Mouse (Mus musculus): ENCODE data around the gene Lrrc58. TPM values are rescaled to one million over a fixed set of nuclear protein-coding genes. Genes with fewer than 3 reads are reported as not detected.

The Lrrc58 gene
- total RNA-seq (2015) (33.6 and 38.4 TPM in 2 replicates), total RNA-seq (2017) (23.0 and 27.4 TPM in 2 replicates)

DNA sequence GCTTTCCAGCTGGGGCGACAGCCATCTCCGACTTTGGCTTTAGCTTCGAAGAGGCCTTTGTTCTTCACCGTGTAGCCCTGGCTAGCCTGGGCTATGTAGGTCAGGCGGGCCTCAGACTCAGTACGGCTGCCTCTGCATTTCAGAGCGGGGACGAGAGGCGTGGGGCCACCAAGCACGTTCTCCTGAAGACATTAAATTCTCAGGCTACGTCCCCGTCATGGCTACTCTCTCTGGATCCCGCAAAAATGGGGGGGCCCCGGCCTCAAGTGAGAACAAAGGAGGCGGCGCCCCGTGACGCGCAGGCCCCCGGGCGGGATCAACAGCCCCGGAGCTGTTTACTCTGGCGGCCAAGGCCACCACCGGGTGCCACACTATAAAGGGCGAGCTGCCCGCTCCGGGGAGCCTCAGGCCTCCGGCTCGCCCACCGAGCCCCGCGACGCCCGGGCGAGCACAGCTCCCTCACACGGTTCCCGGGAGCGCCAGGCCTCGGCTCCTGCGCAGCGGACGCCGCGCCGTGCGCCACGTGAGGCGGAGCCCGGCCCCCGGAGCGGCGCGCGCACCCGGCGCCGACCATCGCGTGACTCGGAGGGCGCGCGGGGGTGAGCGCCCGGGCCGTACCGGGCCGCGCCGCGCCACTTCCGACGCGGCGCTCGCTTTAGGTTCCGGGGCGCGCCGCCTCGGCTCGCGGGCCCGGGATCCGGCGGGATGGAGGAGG is at the start of gene Lrrc58:
Gene Lrrc58, plus strand, starts transcription at position 599 of the 715 bp plus-strand sequence.
- ATAC-seq (ENCODE audit: poor library complexity, severe bottlenecking): peak; percentile 71

DNA sequence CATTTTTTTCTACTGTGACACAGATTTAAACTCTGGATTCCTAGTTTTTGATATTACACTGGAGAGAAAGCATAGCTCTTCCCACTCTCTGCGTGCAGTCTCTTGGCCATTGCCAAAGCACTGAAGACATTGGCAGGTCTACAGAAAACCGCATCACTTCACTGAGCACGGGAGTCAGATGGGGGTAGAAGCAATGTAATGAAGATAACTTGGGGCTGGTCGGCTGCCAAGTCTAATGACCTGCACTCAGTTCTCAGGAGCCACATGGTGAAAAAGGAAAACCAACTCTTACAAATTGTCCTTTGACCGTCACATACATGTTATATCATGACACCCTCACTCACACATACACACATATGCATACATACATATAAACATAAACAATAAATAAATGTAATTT is 44.2 kb upstream of the Lrrc58 start:
- no peak for ATAC-seq (ENCODE audit: poor library complexity, severe bottlenecking)

- no peak for ATAC-seq (ENCODE audit: poor library complexity, severe bottlenecking)
Observed at GRCm38 (mm10) chr16:37824778-37825505, 43.2 kb upstream of the Lrrc58 start.

GRCm38 (mm10) chr16:37826286-37826685 is 41.9 kb upstream of the Lrrc58 start:
- no peak for ATAC-seq (ENCODE audit: poor library complexity, severe bottlenecking)

DNA sequence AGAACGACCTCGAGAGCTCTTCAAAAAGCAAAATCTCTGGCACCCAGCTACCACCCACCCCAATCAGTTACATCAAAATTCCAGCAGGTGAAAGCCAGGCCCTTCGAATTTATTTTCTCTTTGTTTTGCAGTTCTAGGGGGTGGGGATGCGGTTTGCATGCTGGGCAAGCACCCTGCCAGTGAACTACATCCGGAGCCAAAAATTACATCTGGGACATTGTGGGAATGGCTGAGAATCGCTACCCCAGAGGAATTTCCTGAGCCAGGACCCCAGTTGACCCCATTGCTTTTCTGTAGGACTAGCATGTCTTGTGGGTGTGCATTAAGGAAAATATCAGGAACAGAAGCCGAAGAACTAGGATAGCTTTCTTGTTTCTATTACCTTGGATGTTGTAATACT is 37.1 kb upstream of the Lrrc58 start:
- ATAC-seq (ENCODE audit: poor library complexity, severe bottlenecking): no peak

- no peak for ATAC-seq (ENCODE audit: poor library complexity, severe bottlenecking)
Observed at GRCm38 (mm10) chr16:37837571-37837970, 30.6 kb upstream of the Lrrc58 start.

GRCm38 (mm10) chr16:37842439-37842838 is 25.8 kb upstream of the Lrrc58 start:
- ATAC-seq (ENCODE audit: poor library complexity, severe bottlenecking): no peak

DNA sequence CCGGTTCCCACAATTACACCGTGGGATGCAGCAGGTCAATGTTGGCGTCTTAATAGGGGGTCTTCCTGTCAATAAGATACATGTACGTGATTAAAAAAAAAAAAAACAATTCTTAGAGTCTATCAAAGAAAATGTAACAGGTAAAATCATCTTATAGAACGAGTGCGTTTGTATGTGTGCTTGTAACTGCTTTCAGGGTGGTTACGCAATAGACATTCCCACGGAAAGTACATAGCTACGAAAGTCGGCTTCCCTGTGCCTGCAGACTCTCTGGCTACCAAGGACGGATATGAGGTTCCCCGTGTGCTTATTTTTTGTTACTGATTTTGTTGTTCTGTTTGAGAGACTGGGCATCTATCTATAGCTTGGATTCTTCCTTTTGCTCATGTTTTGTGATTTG is 24.4 kb upstream of the Lrrc58 start:
- ATAC-seq (ENCODE audit: poor library complexity, severe bottlenecking): no peak

- no peak for ATAC-seq (ENCODE audit: poor library complexity, severe bottlenecking)
Observed at GRCm38 (mm10) chr16:37845202-37845925, 22.8 kb upstream of the Lrrc58 start.

- no peak for ATAC-seq (ENCODE audit: poor library complexity, severe bottlenecking)
Observed at GRCm38 (mm10) chr16:37847081-37847480, 21.1 kb upstream of the Lrrc58 start.

DNA sequence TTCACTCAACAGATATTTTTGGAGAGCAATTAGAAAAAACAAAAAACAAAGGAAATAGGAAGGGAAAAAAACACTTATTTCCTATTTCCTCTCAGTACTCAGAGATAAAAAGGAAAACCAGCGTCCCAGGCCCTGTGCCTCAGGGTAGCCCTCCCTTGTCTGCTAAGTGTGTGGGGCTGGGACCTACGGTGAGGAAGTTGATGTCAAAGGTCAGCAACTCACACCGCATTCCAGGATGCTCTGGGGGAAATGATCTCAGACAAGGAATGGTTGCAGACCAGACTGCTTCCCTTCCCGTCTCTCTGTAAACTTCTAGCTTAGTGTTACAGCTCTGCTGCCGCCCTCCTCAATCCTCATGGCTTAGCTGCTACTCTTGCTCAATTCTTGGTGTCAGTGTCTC is 16.8 kb upstream of the Lrrc58 start:
- ATAC-seq (ENCODE audit: poor library complexity, severe bottlenecking): no peak

GRCm38 (mm10) chr16:37853279-37853678 is 14.9 kb upstream of the Lrrc58 start:
- no peak for ATAC-seq (ENCODE audit: poor library complexity, severe bottlenecking)

- 0 out of 2 replicates have a peak, but pooled peaks have one; percentile 14 for ATAC-seq (ENCODE audit: poor library complexity, severe bottlenecking)
Observed at GRCm38 (mm10) chr16:37854054-37854453, 14.1 kb upstream of the Lrrc58 start.

- peak; percentile 61; the same call in 1 of the 2 replicates for ATAC-seq (ENCODE audit: poor library complexity, severe bottlenecking)
Observed at GRCm38 (mm10) chr16:37854593-37854992, 13.6 kb upstream of the Lrrc58 start.

DNA sequence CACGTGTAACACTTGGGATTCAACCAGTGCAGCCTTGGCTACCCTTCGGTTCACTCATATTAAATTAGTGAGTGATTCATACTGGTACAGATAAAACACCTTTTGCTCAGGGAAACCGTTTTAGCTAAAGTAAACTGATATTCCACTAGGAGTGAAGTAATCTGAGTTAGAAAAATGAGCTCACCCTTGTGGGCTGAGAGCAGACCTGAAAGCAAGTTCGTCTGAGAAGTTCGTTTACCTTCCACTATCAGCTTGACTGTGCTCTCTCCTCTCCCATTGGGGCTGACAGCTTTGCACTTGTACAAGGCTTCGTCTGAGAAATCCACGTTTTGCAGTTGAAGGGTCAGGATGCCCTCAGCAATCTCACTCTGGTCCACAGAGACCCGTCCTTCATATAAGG is 12.6 kb upstream of the Lrrc58 start:
- no peak for ATAC-seq (ENCODE audit: poor library complexity, severe bottlenecking)

DNA sequence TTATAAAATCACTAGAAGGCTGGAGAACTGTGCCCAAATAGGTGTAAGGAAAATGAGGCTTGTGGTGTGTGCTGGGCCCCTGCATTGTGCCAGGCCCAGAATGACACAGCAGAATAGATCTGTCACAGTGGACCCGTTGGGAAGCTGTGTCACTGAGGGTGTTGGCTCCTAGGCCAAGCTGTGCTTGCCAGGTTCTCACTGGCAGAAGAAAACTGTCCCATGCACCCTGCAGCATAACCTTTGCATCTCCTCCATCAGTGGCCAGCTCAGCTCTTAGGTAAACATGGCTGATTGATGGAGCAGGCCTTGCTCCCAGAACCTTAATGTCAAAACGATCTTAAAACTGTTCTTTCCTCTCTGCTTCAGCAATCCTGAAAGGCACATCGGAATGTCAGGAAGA is 11.9 kb upstream of the Lrrc58 start:
- ATAC-seq (ENCODE audit: poor library complexity, severe bottlenecking): peak; percentile 59

DNA sequence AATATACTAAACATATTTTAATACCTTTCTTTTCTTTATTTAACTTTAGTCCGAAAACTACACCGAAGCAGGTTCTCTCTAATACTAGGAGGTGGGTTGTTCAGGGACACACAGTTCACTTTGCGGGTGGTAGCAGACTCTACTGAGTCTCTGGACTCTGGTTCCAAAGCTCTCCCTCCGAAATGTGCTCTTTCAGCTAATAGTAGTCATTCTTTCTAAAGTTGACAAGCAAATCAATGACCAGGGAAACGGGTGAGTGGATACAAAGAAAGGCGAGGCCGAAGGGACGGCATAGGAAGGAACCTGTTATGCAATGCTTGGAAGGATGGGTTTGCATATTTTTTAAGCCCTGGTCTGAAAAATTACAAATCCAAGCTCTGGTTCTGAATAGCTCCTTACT is 10.7 kb upstream of the Lrrc58 start:
- ATAC-seq (ENCODE audit: poor library complexity, severe bottlenecking): no peak

DNA sequence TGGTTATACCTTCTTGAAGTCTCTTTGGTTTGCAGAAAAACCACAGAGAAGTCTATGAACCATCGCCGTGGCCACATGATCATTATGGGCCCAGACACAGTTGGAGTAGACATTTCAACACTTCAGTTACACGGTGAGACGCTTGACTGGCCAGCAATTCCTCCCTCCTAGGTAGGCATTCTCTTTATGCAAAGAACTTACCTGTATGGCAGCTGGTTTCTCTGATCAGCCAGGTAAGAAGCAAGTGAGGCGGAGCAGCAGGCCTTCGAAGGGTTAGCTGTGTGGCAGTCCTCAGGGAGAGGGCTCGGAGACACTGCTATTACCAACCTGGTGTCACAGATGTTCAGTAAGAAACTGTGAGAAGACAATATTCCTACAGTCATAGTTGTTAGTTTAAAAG is 8.0 kb upstream of the Lrrc58 start:
- no peak for ATAC-seq (ENCODE audit: poor library complexity, severe bottlenecking)

GRCm38 (mm10) chr16:37861029-37861428 is 7.2 kb upstream of the Lrrc58 start, which contains the start of gene Gm36028:
Gm36028 (minus strand) TSS chr16:37861146.
- ATAC-seq (ENCODE audit: poor library complexity, severe bottlenecking): no peak

DNA sequence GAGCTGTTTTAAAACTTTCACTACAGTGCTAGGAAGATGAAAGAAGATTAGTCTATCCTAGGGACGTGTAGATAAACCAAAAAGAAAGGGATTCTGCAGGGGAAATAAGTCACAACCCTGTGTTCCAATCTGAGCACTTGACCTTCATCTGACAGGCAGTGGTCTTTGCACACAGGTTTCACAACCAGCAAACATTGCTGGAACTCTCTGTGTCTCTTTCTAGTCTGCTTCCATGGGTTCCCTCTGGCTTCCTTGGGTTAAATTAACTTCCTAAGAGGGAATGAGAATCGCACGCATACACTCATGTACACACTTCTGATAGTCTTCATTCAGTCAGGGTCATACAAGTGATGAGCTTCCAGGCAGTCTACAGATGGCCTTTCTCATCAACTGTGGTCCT is 4.3 kb upstream of the Lrrc58 start:
- no peak for ATAC-seq (ENCODE audit: poor library complexity, severe bottlenecking)

DNA sequence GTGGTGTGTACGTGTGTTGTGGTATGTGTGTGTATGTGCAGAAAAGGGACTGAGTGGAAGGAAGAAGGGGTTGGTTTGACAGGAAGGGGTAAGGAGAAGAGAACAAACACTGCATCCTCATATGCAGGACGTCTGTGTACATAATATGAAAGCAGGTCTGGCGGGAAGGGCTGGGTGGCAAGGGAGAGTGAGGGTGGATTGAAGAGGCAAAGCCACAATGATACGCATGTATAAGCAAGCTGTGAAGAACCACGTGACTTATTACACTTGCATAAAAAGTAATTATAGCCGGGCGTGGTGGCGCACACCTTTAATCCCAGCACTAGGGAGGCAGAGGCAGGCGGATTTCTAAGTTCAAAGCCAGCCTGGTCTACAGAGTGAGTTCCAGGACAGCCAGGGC is 2.3 kb upstream of the Lrrc58 start:
- no peak for ATAC-seq (ENCODE audit: poor library complexity, severe bottlenecking)

All from megakaryocyte, adult 5-6 weeks (primary cell).